Mouse (Mus musculus) left cerebral cortex, adult 6 months (tissue): ENCODE results near the gene 4930453N24Rik. TPM values are rescaled to one million over a fixed set of nuclear protein-coding genes. Genes with fewer than 3 reads are reported as not detected.

Experiments used
- long read RNA-seq, 2 experiments: library from polyadenylated mRNA; unstranded; transcript quantifications; one replicate each; pipeline ENCODE4 v2.0.0; 2019 to 2020
- polyA plus RNA-seq: library from polyadenylated mRNA; unstranded; fragments of <200 nt; fragmentation: Nextera tagmentation; gene quantifications from 2 replicates; pipeline ENCODE4 v1.2.3, GENCODE M21; 2021

Gene 4930453N24Rik
- 11.8 and 13.0 TPM in 2 replicates for polyA plus RNA-seq
- long read RNA-seq, experiment 1, full-length matches to known transcripts = 61 of 70 reads
- long read RNA-seq, experiment 1, partial matches to known transcripts = 0 of 70 reads
- long read RNA-seq, experiment 1, other reads (novel, unspliced or antisense) = 9 of 70 reads
- long read RNA-seq, experiment 2, full-length matches to known transcripts = 22 of 32 reads
- long read RNA-seq, experiment 2, partial matches to known transcripts = 3 of 32 reads
- long read RNA-seq, experiment 2, other reads (novel, unspliced or antisense) = 7 of 32 reads

GRCm38 (mm10) chr16:64770521-64771430, at the start of gene 4930453N24Rik:
Gene 4930453N24Rik, minus strand, starts transcription at chr16:64771161.

Other genes with a start within 250 kb of the 4930453N24Rik start
- 0.05 and 0.11 TPM in 2 replicates for gene Csnka2ip, start 168.8 kb downstream of the 4930453N24Rik start, polyA plus RNA-seq
- 2.5 and 3.9 TPM in 2 replicates for gene Zfp654, start 80.5 kb upstream of the 4930453N24Rik start, polyA plus RNA-seq
- 16.1 and 18.1 TPM in 2 replicates for gene Cggbp1, start 80.8 kb upstream of the 4930453N24Rik start, polyA plus RNA-seq